Mouse (Mus musculus): ENCODE results near the gene Gm28044.
"Not testable (repeated sequence)": the region's sequence is repeated elsewhere in the genome, so short reads cannot be mapped to it uniquely, and the experiment has no call there.

Gene Gm28044

GRCm38 (mm10) chr13:67360131-67360744 lies at the start of gene Gm28044, which contains the start of gene Zfp953:
Gm28044 (minus strand) TSS chr13:67360536.
Zfp953 (minus strand) TSS chr13:67360605.
- DNase-seq, result peak; percentile 94

- peak; percentile 69 for DNase-seq
Measured at GRCm38 (mm10) chr13:67399183-67399903, 39.0 kb upstream of the Gm28044 start, which contains the start of gene Zfp429. Zfp429 (minus strand) TSS chr13:67399819.

- DNase-seq, result not testable (repeated sequence)
Measured at GRCm38 (mm10) chr13:67376255-67376654, 15.9 kb upstream of the Gm28044 start.

- DNase-seq, result not testable (repeated sequence)
Measured at GRCm38 (mm10) chr13:67375050-67375911, 14.9 kb upstream of the Gm28044 start, which contains the start of the genes Gm28041 and Zfp456. Gm28041 (minus strand) TSS chr13:67375733. Zfp456 (minus strand) TSS chr13:67375810.

GRCm38 (mm10) chr13:67351854-67352253 lies 8.5 kb downstream of the Gm28044 start:
- DNase-seq, result no peak

- no peak for DNase-seq
Measured at GRCm38 (mm10) chr13:67343422-67343821, 16.9 kb downstream of the Gm28044 start.

GRCm38 (mm10) chr13:67332877-67333276 lies 27.5 kb downstream of the Gm28044 start:
- DNase-seq, result peak; percentile 7

GRCm38 (mm10) chr13:67332019-67332724 lies 28.2 kb downstream of the Gm28044 start, which contains the start of gene Zfp595:
Zfp595 (minus strand) TSS chr13:67332570.
- peak; percentile 88 for DNase-seq

- DNase-seq, result no peak
Measured at GRCm38 (mm10) chr13:67306718-67307117, 53.6 kb downstream of the Gm28044 start.

GRCm38 (mm10) chr13:67305822-67306672 lies 54.3 kb downstream of the Gm28044 start, which contains the start of gene Zfp457:
Zfp457 (minus strand) TSS chr13:67306485.
- DNase-seq, result peak; percentile 96

GRCm38 (mm10) chr13:67278314-67278713 lies 82.0 kb downstream of the Gm28044 start, which contains the start of gene Zfp458:
Zfp458 (minus strand) TSS chr13:67278466.
- no peak for DNase-seq

GRCm38 (mm10) chr13:67269383-67270065 lies 90.8 kb downstream of the Gm28044 start:
- peak; percentile 14 for DNase-seq

- DNase-seq, result peak; percentile 92
Measured at GRCm38 (mm10) chr13:67268568-67269369, 91.6 kb downstream of the Gm28044 start.
